Mouse (Mus musculus): ENCODE results near the gene Zfp987.
"Not testable (repeated sequence)": the region's sequence is repeated elsewhere in the genome, so short reads cannot be mapped to it uniquely, and the experiment has no call there.

The Zfp987 gene

DNA sequence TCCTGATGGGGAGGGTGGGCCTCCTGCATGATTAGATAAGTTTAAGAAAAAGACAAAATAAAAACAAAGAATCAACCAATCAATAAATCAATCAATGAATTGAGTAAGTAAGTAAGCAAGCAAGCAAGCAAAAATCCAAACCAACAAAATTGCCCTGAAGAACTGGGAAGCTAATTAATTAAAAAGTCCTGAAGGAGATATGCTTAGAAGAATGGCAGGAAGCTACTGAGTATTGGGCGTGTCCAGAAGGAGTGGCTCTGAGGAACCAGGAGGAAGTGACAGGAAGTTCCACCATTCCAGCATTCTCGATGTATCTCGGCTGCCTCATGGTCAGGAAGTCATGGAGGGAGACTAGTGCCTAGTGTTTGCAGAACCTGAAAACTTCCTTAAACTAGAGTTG, at the start of gene Zfp987:
Gene Zfp987 (plus strand): TSS at position 301 of the 400 bp plus-strand sequence.
- DNase-seq (ENCODE audit: low spot score): not testable (repeated sequence)

DNA sequence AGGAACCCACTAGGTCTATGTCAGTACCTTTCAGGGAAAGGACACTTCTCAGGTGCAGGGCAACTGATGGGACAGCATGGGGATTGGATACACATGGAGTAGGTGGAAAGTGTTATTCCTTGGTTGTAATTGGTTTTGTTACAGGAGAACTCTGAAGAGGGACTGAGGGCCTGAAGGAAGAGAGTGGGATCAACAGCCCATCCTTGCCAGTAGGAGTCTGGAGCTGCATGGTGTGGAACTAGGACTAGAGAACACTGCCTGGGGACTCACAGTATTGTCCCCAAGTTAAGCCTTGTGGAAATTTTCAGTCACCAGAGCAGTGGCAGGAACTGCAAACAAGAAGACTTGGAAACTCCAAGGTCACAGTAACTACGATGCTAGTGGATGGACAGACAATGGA, 44.6 kb upstream of the Zfp987 start:
- not testable (repeated sequence) for DNase-seq (ENCODE audit: low spot score)

DNA sequence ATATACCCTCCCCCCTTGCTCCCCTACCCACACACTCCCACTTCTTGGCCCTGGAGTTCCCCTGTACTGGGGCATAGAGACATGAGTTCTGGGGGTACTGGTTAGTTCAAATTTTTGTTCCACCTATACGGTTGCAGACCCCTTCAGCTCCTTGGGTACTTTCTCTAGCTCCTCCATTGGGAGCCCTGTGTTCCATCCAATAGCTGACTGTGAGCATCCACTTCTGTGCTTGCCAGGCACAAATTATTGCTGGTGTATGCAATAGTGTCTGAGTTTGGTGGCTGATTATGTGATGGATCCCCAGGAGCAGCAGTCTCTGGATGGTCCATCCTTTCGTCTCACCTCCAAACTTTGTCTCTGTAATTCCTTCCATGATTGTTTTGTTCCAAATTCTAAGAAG, 43.7 kb upstream of the Zfp987 start:
- DNase-seq (ENCODE audit: low spot score): not testable (repeated sequence)

DNA sequence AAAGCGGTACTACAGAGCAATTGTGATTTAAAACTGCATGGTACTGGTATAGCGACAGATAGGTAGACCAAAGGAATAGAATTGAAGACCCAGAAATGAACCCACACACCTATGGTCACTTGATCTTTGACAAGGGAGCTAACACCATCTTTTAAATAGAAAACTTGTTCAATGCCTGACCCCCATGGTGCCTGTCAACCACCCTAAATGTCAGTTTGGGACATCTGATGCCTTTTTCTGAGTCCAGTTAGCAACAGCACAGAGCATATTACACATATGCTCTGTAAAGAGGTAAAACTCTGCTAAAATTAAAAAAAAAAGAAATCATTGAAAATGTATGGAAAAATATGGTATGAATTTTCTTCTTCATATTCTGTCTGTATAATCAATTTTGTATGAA, 41.8 kb upstream of the Zfp987 start:
- no peak for DNase-seq (ENCODE audit: low spot score)

DNA sequence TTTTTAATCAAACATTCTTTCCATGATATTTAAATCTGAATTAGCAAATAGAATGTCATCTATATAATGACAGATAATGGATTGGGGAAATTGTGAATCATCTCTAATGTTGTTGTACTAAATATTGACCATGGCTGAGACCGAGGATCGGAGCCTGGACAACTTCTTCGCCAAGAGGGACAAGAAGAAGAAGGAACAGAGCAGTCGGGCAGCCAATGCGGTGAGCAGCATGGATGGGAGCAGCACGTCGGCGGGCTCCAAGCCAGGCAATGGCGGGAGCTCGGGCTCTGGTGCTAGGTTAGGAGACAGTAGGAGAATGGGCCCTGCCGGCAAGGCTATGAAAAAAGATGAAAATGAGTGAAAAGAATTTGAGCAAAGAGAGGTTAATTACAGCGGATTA, 38.5 kb upstream of the Zfp987 start:
- not testable (repeated sequence) for DNase-seq (ENCODE audit: low spot score)

DNA sequence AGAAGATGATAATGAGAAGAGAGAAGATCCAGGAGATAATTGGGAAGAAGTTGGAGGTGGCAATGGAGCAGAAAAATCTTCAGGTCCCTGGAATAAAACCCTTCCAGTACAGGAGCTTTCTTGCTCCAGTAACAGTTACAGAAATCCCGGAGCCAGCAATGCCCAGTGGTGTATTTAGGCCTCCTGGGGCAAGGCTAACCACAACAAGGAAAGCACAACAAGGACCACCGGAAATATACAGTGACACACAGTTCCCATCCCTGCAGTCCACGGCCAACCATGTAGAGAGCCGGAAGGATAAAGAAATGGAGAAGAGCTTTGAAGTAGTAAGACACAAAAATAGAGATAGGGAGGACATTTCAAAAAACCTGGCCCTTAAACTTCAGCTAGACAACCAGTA, 38.0 kb upstream of the Zfp987 start:
- DNase-seq (ENCODE audit: low spot score): not testable (repeated sequence)

DNA sequence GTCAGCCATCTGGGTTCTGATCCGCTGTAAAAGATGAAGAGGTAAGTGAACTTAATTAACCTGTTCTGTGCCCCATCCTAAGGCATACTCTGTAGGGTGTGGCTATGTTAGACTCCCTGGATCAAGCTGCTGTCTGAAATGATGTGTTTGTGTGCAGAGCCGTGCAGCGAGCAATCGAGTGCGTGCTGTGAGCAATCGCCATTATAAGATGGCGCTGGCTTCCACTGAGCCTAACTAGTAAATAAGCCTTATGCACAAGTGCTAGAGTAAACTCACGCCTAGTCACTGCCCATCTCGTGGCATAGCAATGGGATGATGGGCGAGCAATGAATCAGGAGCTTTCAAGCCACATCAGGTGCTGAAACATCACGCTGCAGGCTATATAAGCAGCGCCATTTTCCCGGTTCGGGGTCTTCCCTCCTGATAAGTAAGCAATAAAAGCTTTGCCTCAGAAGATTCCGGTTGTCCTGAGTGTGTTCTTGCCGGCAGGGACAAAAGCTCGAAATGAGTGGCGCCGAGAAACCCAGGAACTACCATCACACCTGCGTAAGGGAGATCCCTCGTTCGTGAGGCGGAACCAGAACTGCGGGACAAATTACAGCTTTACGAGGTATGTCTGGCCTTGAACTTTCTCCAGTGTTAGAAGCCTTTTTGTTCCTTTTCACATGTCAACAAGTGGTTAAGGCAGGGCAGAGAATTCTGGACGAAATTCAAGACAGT, 37.0 kb upstream of the Zfp987 start:
- not testable (repeated sequence) for DNase-seq (ENCODE audit: low spot score)

DNA sequence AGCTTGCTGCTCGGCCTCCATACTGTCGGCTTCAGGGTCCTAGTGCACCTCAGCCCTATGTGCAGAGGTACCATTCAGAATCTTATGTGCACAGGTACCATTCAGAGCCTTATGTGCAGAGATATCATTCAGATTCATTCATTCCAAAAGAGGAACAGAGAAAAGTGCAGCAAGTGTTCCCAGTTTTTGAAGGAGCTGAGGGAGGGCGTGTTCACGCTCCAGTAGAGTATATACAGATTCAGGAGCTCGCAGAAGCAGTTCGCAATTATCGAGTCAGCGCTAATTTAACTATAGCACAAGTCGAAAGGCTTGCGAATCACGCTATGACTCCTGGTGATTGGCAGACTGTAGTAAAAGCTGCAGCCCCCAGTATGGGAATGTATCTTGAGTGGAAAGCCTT, 36.0 kb upstream of the Zfp987 start:
- DNase-seq (ENCODE audit: low spot score): not testable (repeated sequence)

DNA sequence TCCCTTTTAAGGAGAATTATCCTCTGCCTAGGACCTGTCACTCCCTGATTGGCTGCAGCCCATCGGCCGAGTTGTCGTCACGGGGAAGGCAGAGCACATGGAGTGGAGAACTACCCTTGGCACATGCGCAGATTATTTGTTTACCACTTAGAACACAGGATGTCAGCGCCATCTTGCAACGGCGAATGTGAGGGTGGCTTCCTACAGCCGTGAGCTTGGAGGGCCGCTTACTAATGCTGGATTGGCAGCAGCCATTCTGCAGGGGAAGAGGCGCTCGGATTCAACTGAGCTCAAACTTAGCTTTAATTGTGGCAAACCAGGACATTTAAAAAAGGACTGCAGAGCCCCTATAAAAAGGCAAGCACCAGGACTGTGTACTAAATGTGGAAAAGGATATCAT, 35.1 kb upstream of the Zfp987 start:
- not testable (repeated sequence) for DNase-seq (ENCODE audit: low spot score)

DNA sequence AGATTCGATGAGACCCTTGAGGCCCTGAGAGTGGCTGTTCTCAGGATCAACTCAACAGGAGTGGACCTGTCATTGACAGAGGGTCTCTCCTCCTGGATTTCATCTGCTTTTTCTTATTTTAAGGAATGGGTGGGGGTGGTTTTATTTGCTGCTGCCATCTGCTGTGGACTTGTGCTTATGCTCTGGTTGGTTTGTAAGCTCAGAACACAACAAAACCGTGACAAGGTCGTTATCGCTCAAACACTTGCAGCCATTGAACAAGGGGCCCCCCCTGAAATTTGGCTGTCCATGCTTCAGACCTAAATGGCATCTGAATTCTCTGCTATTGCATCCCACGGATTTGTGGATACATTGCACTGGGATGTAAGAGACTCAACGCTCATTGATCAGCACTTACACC, 34.1 kb upstream of the Zfp987 start:
- DNase-seq (ENCODE audit: low spot score): not testable (repeated sequence)

DNA sequence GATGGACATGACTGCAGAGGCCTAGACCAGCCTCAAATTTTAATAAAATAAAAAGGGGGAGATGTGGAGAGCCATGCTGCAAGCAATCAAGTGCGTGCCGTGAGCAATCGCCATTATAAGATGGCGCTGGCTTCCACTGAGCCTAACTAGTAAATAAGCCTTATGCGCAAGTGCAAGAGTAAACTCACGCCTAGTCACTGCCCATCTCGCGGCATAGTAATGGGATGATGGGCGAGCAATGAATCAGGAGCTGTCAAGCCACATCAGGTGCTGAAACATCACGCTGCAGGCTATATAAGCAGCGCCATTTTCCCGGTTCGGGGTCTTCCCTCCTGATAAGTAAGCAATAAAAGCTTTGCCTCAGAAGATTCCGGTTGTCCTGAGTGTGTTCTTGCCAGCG, 33.5 kb upstream of the Zfp987 start:
- not testable (repeated sequence) for DNase-seq (ENCODE audit: low spot score)

DNA sequence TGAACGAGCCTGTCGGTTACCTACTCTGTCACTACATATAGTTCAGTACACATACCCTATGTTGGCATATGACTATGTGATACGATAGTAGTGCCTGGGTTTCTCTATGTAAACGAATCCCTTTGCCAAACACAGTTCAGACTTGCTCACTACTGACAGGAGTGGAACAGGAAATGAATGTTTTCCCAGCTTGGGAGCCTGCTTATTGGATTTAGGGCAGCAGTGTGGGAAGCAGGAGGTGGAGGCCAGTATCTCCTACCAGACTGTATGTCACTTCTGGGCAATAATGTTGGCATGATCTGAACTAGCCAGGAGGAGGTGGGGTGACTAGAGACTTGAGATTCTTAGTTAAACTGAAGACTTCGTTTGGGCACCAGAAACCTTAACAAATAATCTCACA, 32.3 kb upstream of the Zfp987 start:
- not testable (repeated sequence) for DNase-seq (ENCODE audit: low spot score)

DNA sequence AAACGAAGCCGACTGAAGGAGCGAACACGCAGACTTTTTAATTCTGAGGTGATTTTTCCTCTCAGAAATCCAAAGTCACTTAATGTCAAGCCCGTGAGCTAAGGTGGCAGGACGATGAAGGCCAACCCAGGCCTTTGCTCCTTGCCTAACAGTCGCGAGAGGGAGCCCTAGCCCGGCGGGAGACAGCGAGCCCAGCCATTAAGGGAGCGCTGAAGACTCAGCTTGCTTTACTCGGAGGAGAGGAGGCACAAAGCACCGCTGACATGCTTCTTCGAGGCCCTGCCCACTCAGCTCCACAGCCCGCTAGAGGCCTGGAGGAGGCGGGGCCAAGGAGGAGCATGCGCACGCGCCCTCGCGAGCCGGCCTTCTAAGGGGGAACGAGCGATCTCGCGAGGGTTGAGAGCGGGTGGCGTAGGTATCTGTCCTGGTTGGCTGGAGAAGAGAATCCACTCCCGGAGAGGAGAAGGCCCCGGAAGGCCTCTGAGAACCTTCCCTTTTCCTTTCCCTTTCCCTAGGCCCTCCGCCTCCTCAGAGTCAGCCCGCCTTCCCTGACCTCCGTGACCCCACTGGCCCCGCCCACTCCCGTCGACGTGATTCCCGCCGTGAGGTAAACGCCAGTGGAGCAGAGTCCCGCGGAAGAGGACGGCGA, 30.0 kb upstream of the Zfp987 start:
- not testable (repeated sequence) for DNase-seq (ENCODE audit: low spot score)

DNA sequence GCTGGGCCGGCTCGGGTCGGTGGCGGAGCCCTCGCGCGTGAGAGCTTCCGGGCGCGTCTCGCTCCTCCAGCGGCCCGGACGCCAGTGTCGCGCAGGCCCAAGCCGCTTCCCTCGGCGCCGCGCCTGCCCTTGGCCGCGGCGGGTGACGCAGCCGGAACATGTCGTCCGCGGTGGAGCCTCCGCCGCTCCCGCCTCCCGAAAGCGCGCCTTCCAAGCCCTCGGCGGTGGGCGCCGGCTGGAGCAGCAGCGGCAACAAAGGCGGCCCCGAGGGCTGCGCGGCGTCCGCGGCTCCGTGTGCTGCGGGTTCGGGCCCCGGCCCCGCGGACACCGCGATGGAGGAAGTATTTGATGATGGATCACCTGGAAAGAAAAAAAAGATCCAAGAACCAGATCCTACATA, 29.5 kb upstream of the Zfp987 start:
- not testable (repeated sequence) for DNase-seq (ENCODE audit: low spot score)

DNA sequence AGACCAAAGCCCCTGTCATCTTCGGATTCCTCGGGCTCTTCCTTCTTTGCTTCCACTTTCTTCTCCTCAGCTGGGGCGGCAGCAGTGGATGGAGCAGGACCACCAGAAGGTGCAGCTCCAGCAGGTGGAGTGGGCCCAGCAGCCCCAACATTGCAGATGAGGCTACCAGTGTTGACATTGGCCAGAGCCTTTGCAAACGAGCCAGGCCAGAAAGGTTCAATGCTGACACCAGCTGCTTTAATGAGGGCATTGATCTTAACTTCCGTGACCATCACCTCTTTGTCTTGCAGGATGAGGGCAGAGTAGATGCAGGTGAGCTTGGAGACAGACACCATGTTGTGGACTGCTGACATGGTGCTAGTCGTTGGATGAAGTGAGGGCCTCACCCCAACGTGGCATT, 23.8 kb upstream of the Zfp987 start:
- not testable (repeated sequence) for DNase-seq (ENCODE audit: low spot score)

DNA sequence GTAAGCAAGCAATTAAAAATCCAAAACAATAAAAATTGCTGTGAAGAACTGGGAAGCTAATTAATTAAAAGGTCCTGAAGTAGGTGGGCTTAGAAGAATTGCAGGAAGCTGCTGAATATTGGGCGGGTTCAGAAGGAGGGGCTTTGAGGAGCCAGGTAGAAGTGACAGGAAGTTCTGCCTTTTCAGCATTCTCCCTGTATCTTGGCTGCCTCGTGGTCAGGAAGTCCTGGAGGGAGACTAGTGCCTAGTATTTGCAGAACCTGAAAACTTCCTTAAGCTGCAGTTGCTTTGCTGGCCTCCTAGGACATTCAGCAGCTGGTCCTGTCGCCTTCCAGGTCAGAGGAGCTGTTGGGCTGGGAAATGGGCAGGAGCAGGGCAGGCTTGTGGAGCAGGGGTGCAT, 4.3 kb downstream of the Zfp987 start:
- not testable (repeated sequence) for DNase-seq (ENCODE audit: low spot score)

DNA sequence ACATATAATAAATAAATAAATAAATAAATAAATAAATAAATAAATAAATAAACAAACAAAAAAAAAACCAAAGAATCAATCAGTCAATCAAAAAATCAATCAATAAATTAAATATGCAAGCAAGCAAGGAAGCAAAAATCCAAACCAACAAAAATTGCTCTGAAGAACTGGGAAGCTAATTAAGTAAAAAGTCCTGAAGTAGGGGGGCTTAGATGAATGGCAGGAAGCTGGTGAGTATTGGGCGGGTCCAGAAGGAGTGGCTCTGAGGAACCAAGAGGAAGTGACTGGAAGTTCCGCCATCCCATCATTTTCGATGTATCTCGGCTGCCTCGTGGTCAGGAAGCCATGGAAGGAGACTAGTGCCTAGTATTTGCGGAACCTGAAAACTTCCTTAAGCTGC, 59.4 kb downstream of the Zfp987 start, which contains the start of gene Zfp600:
Gene Zfp600 (plus strand): TSS at position 301 of the 400 bp plus-strand sequence.
- DNase-seq (ENCODE audit: low spot score): not testable (repeated sequence)

DNA sequence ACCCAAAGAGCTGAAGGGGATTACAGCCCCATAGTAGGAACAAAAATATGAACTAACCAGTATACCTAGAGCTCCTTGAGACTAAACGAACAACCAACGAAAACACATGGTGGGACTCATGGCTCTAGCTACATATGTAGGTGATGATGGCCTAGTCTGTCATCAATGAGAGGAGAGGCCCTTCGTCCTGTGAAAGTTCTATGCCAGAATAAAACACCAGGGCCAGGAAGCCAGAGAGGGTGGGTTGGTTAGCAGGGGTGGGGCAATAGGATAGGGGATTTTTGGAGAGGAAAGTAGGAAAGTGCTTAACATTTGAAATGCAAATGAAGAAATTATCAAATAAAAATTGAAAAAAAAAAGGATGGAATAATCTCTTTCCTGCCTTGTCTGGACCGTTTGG, 65.8 kb downstream of the Zfp987 start:
- not testable (repeated sequence) for DNase-seq (ENCODE audit: low spot score)

DNA sequence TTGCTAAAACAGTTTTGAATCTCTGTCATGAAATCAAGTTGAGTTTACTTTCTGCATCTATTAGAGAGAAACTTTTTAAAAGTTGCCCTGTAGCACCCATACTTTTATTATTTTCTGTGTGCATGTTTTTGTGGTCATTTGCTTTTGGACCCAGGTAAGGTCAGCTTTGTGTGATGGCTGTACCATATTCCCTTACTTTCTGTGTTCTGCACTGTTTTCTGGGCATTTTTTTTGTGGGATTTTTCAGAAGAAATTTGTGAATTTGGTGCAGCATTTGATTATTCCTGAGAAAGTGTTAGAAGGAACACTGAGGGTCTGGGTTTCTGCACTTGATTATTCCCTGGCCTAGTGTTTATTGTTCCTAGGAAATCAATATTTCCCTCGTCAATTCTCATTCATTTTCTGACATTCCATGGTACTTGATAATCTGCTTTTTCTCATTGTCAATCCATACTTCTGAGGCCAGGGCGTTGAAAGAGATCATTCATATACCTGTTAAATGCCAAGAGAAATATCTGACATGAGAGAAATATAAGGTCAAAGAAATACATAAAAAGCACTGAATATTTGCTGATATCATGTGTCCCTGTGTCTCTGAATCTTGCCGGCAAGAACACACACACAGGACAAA, 70.2 kb downstream of the Zfp987 start:
- DNase-seq (ENCODE audit: low spot score): not testable (repeated sequence)

DNA sequence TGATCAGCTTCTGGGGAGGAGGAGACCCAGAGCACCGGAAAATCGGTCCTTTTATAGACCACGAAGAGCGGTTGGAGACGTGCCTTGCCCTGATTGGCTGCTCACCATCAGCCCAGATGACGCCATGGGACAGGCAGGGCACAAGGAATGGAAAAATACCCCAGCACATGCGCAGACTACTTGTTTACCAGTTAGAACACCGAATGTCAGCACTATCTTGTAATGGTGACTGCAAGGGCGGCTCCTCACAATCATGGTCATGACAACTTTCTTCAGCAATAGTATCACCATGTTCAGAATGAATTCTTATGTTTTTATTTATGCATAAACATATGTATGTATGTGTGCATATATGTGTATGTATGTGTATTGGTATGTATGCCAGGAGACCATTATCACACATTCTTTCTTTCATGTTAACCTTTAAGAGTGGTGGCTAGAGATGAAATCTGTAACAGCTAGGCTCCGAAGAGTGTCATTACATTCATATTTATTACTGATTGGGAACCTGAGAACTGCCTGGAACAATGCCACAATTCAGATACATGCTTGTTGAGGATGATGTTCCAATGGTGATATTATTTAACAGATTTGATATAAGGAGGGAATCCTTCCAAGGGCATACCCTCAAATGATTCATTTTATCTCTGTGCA, 70.9 kb downstream of the Zfp987 start:
- DNase-seq (ENCODE audit: low spot score): not testable (repeated sequence)

DNA sequence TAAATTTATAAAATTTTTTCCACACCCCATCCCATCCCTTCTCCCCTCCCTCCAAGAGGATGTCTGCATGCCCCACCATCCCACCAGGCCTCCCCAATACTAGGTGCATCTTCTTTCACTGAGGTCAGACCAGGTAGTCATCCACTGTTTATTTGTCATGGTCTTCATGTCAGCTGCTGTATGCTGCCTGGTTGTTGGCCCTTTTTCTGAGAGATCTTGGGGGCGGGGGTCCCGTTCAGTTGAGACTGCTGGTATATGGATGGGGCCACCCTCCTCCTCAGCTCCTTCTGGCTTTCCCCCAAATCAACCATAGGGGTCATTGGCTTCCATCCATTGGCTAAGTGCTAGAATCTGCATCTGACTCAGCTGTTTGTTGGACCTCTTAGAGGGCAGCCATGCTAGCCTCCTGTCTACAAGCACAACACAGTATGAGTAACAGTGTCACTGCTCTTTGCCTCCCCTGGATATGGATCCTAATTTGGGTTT, 71.7 kb downstream of the Zfp987 start:
- not testable (repeated sequence) for DNase-seq (ENCODE audit: low spot score)

Data from layer of hippocampus, adult 11-12 months (tissue).